Mouse (Mus musculus) C2C12 (cell line): ENCODE data around the gene Chkb.

Source experiments
- CTCF ChIP-seq: IDR thresholded peaks from one replicate; pipeline ENCODE4 v1.5.1; 2011; ENCODE audit not compliant: control insufficient read depth, insufficient read depth, insufficient read length
- FOSL1 ChIP-seq: IDR thresholded peaks from one replicate; pipeline ENCODE4 v1.8.0; 2011; ENCODE audit warnings: mild to moderate bottlenecking, low read length; ENCODE audit not compliant: poor library complexity, insufficient read depth, severe bottlenecking
- MAX ChIP-seq: IDR thresholded peaks from one replicate; pipeline ENCODE4 v1.6.1; 2011; ENCODE audit warnings: mild to moderate bottlenecking, control low read depth

DNA sequence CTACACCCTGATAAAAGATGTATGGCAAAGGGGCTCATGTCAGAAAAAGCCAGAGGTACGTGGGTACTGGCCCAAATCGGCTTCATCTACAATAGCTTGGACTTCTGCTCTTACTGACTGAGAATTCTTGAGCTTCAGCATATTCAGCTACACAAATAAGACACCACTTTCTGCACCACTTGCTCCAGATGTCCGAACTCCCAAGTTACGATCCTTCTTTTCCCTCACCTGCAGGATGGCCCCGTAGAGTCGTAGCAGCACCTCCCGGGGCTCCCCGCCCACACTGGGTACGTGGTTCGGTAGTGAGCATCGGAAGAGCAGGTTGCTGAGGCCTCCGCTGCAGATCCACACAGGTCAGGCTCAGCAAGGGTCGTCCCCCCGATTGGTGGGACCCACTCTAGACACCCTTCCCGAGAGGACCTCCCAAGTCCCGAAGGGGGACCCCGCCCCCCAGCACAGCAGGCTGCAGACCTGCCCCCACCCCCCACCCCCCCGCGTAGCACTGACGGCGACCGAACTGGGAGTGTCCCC is 822 bp downstream of the Chkb start:
- TF ChIP-seq CTCF (no peak), FOSL1 (no peak), MAX (no peak)
